Mouse (Mus musculus) layer of hippocampus, postnatal 14 days (tissue): ENCODE measurements at regions not wholly inside any gene's neighbourhood (a gene's known extent, or its start where the extent isn't known, plus 50 kb on each side); places are given as distances from the start of the nearest gene placed in this dataset.

ENCODE experiments used
- DNase-seq, 2 experiments: peaks; one replicate each; pipeline ENCODE4 v3.0.0; 2021 to 2022; ENCODE audit warnings: low spot score in 2 of 2, mixed read lengths in 1 of 2

- DNase-seq: no peak
Observed at GRCm38 (mm10) chr10:46826012-46826411, 1248.4 kb downstream of the Hace1 start.

- DNase-seq: peak; percentile 13 to 90
Observed at GRCm38 (mm10) chr10:46826639-46827038, 1249.0 kb downstream of the Hace1 start.

GRCm38 (mm10) chr10:46827109-46827812 is 1249.6 kb downstream of the Hace1 start:
- peak in 1 of 2 experiments; percentile 50 for DNase-seq

- DNase-seq: no peak
Observed at GRCm38 (mm10) chr10:46828164-46828563, 1250.5 kb downstream of the Hace1 start.

GRCm38 (mm10) chr10:46845578-46846314 is 1268.1 kb downstream of the Hace1 start:
- DNase-seq: no peak
